Mouse (Mus musculus): ENCODE results near the gene Thsd7b. TPM values are rescaled to one million over a fixed set of nuclear protein-coding genes. Genes with fewer than 3 reads are reported as not detected.
"Not testable (repeated sequence)": the region's sequence is repeated elsewhere in the genome, so short reads cannot be mapped to it uniquely, and the experiment has no call there.

Thsd7b gene
- total RNA-seq, 2 experiments from 2014 or later: 15.2 to 18.6 TPM

DNA sequence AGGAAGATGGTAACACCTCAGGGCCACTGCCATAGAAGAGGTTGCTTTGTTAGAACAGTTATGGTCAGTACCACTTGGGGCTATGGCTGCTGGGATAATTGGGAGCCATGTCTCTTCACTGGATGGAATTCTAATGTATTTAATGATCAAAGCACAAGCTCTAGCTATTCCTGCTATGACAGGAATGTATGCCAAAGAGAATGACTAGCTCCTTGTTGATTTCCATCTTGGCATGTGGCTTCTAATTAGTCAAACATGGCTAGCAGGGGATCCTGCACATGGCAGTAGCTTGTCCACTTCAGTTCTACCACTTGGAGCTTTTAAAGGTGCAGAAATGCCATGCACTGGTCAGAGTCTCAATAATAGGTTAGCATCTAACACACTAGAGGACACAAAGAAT is 781.9 kb downstream of the Thsd7b start:
- no peak for DNase-seq (ENCODE audit: extremely low spot score in 1 of 2, low spot score in 1 of 2)

DNA sequence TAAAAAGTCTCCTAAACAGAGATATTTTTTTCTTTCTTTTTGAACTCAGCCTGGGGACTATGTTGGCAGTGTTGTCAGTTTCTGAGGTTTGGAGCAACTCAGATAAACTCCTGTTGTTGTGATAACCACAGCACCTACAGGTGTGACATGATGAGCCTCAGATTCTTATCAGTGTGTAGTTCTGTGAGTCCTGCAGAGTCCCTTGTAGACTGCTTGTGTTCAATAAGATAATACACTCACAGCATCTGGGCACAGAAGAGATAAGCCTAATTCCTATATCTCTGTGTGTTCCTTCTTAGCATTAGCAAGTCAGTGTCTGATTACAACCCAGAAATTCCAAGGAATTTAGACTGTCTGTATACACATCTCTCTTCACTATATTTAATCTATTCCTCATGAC is 789.0 kb downstream of the Thsd7b start:
- DNase-seq (ENCODE audit: extremely low spot score in 1 of 2, low spot score in 1 of 2): no peak

DNA sequence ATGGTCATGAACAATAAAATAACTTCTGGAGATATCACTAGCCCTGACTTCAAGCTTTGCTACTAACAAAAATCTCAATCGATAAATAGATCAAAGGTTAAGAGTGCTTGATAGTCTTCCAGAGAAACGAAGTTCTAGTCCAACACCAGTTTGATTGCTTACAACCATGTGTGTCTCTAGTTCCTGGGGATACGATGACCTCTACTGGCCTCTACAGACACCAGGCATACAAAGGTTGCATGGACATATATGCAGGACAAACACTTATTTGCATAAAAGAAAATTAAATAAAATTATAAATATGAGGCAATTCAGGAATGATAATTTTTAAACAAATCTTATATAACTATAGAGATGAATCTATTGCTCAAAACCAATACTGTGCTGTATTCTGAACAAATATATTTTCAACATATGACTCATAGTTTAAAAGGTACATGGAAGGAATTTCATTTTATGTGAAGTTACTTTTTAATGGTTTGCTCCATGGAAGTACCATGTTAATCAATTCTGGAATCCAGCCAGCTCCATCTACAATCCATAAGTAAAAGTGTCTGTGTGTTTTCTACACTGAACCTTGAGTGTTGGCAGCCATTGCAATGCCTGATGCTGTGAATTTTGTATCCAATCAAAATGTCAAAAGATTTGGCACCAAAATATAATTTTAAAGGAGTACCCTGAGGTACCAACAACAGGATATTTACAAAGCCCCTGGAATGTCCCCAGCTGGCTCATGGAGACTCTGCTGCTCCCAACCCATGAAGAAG is 793.3 kb downstream of the Thsd7b start:
- DNase-seq (ENCODE audit: extremely low spot score in 1 of 2, low spot score in 1 of 2): no peak

DNA sequence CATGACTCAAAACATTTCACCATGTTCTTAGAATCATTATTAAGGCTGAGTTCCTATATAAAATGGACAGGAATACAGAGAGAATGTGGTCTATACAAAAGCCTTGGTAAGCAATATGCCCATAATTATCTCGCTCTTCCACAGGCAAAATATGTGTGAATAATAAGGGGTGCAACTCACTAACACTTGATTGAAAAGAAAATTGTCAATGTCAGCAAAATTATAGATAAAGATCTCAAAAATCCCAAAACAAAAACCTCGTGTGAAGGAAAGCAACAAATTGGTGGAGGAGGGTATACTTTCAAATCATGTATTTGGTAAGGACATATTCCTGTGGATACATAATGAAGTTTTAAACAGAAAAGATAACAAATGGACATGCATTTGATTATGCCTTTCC is 810.7 kb downstream of the Thsd7b start:
- no peak for DNase-seq (ENCODE audit: extremely low spot score in 1 of 2, low spot score in 1 of 2)

DNA sequence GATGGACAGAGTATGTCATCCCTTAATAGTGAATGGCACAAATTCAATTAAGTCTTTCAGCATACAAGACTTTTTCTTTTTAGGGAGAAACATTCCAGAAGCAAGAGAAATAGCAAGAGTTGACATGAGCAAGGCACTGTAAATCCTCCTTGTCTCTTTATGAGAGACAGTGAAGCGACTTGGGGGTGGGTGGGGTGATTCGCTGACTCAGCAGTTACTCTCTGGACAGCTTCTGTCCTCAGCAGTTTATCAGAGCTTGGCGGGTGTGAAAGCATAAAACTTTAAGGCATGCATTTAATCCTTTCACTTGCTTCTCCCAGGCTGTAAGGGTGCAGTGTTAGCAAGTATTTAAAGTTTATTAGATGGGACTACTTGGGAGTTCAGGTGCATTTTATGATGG is 812.1 kb downstream of the Thsd7b start:
- DNase-seq (ENCODE audit: extremely low spot score in 1 of 2, low spot score in 1 of 2): no peak

DNA sequence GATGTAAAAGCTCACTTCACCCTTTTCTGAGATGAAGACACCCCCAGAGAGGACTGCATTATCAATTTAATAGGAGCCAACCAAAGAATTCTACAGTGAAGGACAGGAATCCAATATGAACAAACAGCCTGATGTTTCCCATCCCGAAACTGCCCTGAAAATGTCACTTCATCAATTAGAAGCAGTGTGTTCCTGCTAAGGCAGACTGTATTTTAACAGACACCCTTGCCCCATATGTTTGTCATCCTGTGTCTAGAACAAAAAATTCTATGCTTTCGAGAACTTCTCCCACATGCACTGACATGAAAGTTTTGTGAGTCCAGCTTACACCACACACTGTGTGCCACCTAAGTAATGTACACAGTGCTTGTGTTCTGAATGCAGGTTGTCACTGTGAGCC is 812.8 kb downstream of the Thsd7b start:
- DNase-seq (ENCODE audit: extremely low spot score in 1 of 2, low spot score in 1 of 2): no peak

DNA sequence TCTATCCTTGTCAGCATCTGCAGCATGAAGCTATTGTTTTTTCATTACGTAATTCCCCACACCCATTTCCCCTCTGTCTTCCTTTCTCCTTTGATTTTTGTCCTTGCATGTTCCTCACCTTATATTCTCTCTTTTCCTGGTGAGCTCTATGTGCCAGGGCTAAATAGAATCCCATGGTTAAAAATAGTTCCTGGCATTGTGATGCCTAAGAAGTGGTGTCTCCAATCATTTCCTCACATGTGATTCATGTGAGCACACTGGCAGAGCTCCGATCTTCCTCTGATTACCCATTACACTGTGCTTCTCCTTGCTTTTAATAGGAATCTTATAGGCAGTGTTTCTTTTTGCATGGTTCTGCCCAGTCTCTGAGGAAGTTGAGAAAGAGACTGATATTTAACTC is 826.1 kb downstream of the Thsd7b start:
- DNase-seq (ENCODE audit: extremely low spot score in 1 of 2, low spot score in 1 of 2): no peak

DNA sequence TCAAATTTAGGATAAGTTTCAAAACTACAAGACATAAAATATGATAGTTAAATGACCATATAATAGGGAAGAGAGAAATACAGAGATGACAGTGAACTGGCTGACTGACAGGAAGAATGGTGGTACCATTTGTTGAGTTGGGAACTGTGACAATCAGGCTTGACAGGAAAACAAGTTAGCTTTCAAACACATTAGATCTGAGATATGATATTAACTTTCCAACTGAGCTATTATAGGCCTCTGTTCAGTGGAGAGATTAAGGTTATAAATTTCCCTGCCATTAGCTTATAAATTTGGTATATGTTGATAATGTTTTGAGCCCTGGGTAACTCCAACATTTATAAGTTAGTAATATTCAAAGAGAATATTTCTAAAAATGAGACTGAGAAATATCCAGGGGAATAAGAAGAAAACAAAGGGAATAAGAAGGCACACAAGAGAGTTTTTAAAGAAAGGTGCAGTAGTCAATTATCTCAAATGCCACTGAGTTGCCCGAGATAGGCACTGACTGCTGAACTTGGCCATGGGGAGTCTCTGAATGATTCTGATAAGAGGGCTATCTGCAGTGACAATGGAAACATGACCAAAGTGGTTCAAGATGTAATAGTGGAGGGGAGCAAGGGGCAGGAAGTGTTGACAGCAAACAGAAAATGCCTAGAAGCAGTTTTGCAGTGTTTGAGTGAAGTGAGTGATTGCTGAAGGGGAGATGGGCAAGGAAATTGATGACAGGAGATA is 839.6 kb downstream of the Thsd7b start:
- DNase-seq (ENCODE audit: extremely low spot score in 1 of 2, low spot score in 1 of 2): no peak

DNA sequence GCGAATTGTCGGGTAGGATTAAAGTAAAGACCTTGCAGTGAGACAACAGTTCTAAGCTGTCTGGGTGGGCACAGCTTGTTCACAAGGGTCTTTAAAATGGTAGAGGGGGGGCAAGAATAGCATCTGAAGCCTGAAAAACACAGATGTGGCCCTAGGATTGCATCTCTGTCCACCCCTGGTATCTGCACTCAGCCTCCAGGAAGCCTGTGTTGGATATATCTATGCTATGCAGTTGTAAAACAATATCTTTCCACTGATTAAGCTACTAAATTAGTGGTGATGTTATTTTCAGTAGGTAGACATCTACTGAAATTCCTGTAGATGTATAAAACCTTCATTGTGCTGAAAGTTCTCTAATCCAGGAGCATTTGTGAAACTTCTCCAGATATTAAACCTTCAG is 840.4 kb downstream of the Thsd7b start:
- no peak for DNase-seq (ENCODE audit: extremely low spot score in 1 of 2, low spot score in 1 of 2)

DNA sequence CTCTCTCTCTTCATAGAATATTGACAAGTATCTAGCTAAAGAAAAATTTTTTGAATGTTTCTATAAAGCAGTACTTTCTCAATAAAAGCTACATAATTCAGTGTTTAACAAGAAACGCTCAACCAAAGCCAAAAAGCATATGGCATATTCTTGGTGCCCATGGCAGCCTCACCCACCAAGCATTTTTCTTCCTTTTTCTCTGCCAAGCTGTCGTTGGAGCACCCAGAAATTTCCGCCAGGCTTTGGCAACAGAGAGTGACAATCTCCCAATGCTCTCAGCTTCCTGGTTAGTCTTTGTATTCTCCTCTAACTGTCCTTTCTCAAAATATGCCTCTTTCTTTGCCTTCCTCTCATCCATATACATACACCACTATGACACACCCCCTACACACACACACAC is 857.8 kb downstream of the Thsd7b start:
- peak in 1 of 2 experiments; percentile 7 for DNase-seq (ENCODE audit: extremely low spot score in 1 of 2, low spot score in 1 of 2)

DNA sequence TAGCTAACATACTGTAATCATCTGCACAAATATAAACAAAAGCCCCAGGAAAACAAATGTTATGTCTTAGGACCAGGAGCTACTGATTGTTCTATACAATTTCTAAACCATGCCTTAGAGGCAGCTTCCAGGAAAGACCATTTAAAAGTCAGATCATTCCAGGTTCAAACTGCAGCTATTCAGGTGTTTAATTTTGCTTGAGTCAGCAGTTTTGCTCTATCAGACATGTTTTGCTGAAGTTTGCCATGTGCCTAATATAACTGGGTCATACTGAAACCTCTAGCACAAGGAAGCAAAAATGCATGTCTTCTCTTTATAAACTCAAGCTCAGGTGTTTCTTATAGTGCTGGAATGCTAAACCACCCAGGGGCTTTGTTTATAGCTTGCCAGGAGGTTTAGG is 893.1 kb downstream of the Thsd7b start:
- DNase-seq (ENCODE audit: extremely low spot score in 1 of 2, low spot score in 1 of 2): no peak

DNA sequence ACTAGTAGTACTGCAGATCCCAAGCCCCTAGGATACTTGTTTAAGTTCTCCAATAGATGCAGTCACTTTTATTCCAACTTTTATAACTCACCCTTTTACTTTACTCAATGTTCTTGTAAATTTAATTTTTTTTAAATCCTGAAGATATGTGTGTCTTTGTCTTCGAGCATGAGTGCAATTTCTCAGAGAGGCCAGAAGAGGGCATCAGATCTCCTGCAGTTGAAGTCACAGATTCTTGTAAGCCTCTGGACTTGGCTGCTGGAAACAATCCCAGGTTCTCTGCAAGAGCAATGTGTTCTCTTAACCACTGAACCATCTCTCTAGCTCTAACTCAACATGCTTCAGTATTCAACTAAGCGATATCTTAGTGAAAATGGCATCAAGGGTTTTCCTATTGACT is 894.2 kb downstream of the Thsd7b start:
- DNase-seq (ENCODE audit: extremely low spot score in 1 of 2, low spot score in 1 of 2): no peak

DNA sequence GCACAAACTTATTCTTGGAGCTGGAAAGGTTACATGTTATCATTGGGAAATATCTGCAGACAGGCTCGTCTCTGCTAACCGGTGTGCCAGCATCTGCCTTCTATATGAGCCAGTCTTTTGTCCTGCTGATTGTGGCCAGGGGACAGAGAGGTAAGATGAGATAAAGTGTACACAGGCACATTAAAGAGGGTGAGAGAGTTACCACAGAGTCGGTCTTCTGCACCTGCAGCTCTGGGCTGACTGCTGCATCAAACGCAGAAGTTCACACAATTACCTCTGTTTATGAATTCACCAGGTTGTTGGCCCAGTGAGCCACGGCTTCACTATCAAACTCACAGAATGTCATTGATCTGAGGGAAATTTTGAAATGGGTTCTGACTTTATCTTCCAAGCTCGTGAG is 896.8 kb downstream of the Thsd7b start:
- DNase-seq (ENCODE audit: extremely low spot score in 1 of 2, low spot score in 1 of 2): no peak

DNA sequence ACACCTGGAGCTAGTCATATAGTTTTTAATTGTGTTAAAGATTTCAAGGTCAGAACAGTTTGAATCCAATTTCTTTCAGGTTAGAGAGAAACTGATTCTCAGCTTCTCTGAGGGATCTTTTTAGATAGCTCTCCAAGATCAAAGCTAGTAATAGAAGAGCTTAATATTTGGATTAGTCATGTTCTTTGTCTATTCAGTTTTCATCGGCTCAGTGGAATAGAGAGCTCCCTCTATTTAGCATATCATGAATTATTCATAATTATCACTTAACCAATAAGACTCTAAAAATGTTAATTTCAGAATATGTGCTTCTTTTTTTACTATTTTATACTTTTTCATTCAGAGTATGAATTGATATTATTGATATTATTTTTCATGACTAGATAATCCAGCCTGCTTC is 897.2 kb downstream of the Thsd7b start:
- DNase-seq (ENCODE audit: extremely low spot score in 1 of 2, low spot score in 1 of 2): no peak

DNA sequence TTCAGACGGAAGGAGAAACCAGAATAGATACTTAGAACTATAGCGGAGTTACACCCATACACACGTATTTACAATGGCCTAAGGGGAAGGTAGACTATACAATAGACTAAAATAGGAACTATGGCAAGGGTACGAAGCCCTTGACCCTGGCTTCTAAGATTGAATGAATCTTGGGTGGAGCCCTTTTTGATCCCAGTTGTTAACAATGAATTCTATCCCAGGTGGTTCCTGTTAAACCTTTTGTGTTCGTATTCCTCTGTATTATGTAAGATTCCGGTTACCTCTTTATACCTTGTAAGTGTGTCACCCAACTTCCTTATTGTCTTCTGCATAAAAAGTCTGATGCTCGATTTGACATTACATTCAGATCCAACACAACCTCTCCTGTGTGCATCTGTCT is 913.7 kb downstream of the Thsd7b start:
- not testable (repeated sequence) for DNase-seq (ENCODE audit: extremely low spot score in 1 of 2, low spot score in 1 of 2)

DNA sequence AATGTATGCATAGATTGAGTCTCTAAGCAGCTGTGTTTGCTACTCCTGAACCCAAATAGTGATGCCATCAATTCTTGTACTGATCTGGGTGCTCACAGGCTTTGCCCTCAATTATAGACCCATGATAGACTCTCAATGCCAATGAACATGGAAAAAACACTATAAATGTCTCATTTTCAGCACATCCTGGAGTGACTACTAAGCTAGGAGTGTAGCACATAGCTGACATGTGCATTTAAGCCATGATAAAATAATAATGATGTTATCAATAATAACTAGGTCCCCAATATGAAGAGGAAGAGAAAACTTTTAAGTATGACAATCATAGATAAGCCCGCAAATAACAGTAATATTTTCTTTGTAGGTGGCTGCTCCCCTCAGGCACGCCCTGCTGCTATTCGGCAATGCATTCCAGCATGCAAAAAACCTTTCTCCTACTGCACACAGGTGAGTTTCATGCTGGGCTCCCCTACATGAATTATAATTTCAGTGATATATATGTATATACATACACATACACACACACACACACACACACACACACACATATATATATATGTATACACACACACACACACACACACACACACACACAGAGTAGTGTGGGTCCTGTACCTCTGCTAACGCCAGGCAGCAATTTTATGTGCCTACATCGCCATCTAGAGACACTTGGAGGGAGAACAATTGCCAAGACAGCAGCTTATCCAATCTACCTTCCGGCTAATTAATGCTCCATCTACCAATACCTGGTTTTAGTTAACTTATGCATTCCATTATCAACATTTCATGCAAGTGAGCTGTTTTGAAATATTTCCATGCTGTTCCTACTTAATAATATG is 919.3 kb downstream of the Thsd7b start:
- peak in 1 of 2 experiments; percentile 54 for DNase-seq (ENCODE audit: extremely low spot score in 1 of 2, low spot score in 1 of 2)

DNA sequence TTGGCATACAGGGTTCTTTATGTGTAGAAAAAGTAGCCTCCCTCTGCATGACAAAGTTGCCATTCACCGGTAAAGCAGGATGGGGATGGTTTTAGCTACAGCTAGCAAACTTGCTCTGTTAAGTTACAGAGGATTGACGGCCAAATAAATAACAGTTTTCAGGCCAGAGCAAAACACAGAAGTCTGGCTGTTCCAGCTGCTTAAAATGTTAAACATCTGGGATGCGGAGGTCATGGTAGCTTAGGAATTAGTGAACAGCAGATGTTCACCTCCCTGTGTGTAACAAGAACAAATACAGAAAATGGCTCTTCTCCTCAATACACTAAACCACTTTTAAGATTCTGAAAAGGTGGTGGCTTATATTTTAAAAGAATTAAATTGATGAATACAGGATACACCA is 944.3 kb downstream of the Thsd7b start:
- DNase-seq (ENCODE audit: extremely low spot score in 1 of 2, low spot score in 1 of 2): no peak

DNA sequence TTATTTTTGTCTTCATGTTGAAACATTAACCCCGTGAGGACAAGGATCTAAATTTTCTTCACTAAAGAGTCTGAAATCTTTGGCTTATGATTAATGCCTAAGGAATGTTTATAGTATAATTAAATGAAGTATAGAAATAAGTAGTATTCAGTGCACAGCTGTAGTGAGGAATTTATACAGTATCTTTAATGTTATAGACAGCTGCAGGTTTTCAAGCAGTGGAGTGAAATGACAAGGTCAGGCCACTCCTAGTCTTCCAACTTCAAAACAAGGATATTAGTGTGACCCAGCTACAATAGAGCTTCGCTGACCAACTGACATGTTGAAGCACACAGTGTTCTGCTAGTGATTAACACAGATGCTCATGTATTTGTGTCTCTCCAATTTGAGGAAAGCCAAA is 949.8 kb downstream of the Thsd7b start:
- DNase-seq (ENCODE audit: extremely low spot score in 1 of 2, low spot score in 1 of 2): no peak

DNA sequence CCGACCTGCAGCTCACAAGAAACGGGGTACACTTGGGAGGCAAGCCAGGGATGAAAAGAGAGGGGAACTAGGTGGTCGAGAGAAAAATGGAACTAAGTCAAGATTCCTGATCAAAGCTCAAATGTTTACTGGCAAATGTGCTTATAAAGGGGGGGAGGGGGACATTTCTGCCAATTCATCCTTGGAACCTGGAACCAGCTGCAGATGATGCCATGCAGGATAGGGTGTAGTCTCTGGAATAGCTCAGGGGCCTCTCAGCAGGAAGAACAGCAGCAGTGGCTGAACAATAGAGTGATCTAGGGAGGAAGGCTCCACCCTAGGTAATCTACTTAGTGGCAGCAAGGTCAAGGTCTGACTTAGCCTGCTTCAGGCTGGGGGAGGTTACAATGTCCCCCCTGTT is 972.5 kb downstream of the Thsd7b start:
- no peak for DNase-seq (ENCODE audit: extremely low spot score in 1 of 2, low spot score in 1 of 2)

DNA sequence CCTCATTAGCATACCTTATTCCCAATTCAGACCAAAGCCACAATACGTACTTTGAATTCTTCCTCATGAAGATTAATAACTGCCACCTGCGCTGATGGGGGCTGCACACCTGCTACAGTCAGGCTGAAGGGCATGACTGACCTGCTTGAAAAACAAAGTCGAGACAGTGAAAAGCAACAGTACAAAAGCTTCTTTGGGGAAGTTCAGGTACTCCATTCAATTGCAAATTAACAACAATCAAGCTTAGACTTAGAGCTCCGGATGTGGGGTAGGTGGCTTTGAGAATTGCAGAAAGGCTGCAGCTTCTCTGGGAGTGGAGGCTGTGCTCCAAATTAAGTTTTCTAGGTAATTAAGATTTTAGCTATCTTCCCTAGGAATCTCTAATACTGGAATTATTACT is 973.2 kb downstream of the Thsd7b start:
- DNase-seq (ENCODE audit: extremely low spot score in 1 of 2, low spot score in 1 of 2): not testable (repeated sequence)

DNA sequence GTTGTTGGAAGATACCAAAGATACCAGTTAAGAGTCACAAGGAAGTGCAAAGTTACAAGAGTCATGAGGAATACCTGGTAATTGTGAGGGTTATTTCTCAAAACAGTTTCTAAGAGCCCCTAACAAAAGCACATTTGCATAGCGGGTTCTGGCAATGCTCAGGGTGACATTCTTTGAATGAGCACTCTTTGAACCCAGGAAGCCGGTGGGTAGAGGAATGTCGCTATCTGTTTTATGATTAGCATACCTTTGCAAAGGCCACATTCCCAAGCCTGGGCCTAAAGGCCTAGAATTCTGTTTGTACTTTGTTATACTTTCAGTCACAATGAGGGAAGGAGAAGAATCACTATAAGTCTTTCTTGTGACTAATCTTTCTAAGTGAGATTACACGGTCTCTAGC is 973.8 kb downstream of the Thsd7b start:
- DNase-seq (ENCODE audit: extremely low spot score in 1 of 2, low spot score in 1 of 2): not testable (repeated sequence)
